Mouse (Mus musculus) B cell, adult 2 months (primary cell): ENCODE results near the gene Dysf.

Experiments used
- DNase-seq, 2 experiments: peaks; one replicate each; pipeline ENCODE4 v3.0.0; 2022

The Dysf gene

DNA sequence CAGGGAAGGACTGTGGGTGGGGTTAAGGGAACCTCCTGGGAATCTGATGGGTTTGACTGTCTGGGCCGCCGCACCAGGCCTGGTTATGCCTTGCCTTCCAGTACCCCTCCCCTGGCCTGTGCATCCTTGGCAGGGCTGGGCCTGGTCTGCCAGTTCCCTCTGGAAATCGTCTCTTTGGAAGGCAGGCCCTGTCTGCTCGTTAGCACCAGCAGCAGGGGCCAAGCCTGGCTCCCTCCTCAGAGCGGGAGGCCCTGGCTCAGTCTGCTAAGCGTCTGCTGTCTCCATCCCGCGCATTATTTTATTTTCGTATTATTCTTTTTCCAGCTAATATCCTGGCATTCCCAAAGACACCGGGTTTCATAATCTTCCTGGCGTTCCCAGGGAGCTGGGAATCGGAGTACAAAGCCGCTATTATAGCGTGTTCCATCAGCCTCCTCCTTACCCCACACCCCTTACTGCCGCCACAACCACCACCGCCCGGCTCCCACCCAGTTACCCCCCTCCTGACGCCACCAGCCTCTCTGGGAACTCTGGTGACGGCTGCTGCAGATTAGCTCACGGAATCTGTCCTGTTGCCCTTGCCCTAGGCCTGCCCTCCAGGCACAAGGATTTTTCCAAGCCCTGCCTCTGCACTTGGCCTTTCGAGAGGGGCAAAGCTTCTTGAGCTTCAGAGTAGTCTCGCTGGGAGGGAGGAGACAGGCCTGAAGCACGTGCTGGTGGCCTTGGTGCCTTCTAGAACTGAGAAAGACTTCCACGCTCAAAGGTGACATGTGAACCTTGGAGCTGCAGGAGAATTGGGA, 111.5 kb downstream of the Dysf start:
- no peak for DNase-seq

- no peak for DNase-seq
Measured at GRCm38 (mm10) chr6:84124609-84125008, 116.2 kb downstream of the Dysf start.

DNA sequence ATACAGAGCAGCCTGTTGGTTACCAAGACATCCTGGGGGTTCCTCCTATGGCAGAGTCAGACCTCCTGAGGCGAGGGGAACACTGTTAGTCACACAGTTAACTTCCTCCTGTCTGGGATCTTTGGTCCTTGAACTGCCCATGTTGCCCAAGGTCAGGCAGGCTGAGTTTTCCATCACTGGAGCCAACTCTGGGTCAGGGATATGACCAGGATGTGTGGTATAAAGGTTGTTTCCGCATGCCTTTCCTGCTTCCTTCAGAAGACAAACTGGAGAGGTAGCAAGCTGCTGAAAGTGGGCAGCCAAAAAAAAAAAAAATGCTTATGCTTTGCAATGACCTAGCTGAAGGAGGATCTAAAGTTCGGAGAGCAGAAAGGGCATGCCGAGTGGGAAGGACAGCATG, 116.7 kb downstream of the Dysf start:
- DNase-seq: no peak

GRCm38 (mm10) chr6:84128229-84128628, 119.8 kb downstream of the Dysf start:
- DNase-seq: no peak

DNA sequence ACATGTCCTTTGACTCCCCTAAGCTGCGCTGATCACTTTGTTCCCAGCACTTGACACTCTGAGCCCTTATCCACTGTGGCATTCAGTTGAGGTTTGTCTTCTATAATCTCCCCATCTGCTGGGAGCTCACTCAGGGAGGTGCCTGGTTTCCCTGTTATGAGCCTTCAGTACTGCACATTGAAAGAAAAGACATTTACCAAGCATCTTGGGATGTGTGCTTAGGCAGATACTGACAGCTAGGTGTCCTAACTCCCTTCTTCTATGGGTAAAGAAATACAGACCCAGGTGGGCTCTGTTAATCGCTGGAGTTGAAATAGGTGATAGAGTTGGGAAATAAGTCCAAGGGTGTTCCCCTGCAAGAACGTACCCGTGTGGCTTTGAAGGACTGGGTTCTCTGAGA, 122.5 kb downstream of the Dysf start:
- DNase-seq: no peak

- DNase-seq: no peak
Measured at GRCm38 (mm10) chr6:84131539-84131938, 123.1 kb downstream of the Dysf start.

DNA sequence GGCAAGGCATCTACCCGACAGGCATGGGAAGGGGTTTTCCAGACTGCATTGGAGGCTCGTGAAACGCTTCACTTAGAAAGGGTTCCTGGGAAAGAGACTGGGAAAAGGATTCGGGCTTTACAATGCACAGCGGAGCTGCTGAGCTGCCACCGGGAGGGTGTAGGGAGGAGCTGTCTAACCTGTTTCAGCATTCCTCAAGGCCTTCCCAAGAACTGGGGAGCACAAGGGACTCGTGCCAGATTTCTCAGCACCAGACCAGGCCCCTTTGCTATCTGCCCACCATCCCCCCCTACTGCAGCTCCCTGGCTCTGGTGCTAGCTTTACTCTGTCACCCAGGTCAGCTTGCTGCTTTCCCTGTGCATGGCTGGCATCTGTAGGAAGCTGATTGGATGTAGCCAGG, 124.7 kb downstream of the Dysf start:
- DNase-seq: no peak

GRCm38 (mm10) chr6:84133996-84134721, 125.8 kb downstream of the Dysf start:
- no peak for DNase-seq

DNA sequence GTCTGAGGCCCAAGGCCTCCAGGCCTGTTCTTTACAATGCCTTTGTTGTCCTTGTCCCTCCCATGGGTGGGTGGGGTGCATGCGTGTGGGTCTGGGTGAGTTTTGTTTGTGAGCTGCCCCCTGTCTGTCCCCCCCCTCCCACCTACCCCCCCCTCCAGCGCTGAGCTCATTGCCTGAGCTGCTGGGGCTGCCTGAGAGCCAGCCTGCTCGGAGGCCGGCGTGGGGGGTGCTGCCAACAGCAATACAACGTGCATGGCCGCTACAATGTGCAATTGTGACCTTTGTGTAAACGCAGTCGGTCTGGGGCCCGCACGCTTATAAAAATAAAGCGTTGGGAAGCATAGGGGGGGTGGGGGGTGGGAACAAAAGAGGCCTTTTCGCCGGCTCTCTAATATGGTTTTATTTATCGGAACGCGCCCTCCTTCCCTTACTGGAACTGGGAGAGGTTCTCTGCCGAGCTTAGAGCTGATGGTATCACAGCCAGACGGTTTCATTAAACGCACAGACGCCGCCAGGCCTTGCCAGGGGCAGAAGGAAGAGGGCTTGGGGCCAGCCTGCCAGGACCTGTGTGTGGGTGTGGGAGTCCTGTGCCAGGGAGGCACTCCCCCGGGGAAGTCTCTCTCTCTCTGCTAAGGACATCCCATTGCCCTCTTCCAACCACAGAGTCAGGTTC, 126.5 kb downstream of the Dysf start:
- no peak for DNase-seq

- DNase-seq: no peak
Measured at GRCm38 (mm10) chr6:84135709-84136108, 127.3 kb downstream of the Dysf start.

- DNase-seq: no peak
Measured at GRCm38 (mm10) chr6:84136345-84136744, 128.0 kb downstream of the Dysf start.

DNA sequence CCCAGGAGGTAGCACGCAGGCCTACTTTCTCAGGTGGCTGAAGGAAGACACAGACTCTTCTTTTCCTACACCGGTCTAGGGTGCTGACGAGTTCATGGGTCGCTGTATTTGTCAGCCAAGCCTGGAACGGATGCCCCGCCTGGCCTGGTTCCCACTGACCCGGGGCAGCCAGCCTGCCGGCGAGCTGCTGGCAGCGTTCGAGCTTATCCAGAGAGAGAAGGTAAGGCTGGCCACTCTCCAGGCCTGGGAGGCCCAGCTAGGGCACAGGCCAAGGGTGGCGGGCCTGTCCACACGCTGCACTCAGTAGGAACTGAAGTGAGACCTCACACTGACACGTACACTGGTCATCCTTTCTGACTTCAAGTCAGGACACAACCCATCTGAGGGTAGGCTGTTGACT, 131.5 kb downstream of the Dysf start:
- no peak for DNase-seq

DNA sequence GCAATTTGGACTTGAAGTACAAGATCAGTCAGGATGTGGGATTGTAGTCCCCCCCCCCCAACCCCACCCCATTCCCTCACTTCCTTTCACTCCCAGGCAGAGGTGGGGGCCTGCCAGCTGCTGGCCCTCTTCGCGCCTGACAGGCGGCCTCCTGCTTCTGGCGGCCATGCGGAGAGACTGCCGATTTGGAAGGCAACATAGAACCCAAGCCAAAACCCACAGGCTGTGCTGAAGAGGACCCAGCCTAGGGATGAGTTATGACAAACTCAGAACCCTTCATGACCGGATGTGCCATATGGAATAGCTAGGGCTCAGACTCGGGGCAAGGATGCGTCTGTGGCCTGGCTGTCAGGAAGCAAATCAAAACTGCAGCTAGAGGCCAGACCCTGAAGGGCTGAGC, 134.1 kb downstream of the Dysf start:
- no peak for DNase-seq

DNA sequence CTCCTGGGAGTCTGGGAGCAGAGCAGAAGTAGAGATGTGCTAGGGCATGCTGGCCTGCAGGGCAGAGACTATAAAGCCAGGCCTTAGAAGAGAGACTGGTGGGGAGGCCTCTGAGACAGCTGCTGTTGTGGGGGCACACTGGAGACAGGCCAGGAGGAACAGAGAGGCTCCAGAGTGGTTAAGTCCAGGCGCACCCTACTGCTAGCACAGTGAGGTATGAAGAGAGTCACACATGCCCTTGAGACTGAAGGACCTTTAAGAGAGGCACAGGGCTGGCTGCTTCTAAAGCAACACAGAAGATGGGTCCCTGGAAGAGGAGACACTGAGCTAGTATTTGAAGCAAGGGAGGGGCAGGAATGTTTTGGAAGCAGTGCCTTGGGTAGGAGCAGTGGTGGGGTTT, 134.9 kb downstream of the Dysf start:
- DNase-seq: no peak

- DNase-seq: no peak
Measured at GRCm38 (mm10) chr6:84144393-84144792, 136.0 kb downstream of the Dysf start.

DNA sequence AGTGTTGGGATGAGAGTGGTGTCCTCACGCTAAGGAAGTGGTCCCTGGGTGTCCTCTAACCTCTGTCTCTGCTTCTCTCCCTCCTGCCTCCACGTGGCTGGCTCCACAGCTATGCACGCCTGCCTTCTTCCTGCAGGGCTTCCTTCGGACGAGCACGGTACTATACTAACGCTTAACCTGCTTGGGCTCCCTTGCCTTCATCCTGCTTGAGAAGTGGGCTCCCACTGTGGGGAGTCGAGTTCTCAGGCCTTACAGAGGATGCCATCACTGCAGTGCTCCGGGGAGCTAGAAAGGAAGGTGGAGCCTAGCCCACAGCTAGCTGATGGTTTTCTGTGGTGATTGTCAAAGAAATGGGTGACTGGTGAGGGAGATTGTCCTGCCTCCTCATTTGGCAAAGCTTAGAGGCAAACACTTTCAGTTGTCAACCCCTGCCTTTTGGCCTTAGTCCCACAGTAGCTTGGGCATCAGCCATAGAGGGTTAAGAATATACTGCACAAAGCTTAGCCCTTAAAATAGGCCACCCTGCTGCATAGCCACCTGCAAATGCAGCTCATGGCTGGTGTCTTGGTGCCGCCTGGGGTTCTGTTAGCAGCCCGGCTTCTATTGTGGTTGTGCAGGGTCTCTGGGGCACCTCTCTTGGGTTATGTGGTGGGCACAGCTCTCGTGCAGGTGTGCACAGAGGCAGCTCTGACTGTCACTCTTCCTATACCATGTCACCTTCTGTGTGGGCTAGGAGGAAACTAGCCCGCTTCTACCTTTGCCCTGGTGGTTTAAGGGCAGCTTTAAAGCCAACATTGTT, 139.0 kb downstream of the Dysf start:
- no peak for DNase-seq

- no peak for DNase-seq
Measured at GRCm38 (mm10) chr6:84148470-84148869, 140.1 kb downstream of the Dysf start.

DNA sequence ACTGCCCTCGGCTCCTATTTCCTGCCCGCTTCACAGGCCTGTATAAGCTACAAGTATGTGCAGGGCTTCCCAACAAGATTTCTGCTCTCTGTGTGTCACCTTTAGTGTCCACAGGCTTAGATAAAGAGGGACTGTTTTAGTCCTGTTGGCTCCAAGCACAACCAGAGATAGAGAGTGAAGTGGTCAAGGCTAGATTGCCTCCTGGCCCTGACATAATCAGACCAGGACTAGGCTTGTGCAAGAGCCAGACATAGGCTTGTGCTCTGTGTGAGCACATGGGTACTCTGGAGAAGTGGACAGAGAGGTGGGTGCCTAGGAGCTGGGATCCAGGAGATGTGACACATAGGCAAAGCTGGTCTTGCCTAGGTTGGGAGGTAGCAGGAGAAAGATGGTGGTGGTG, 146.1 kb downstream of the Dysf start:
- no peak for DNase-seq

GRCm38 (mm10) chr6:84155765-84156164, 147.4 kb downstream of the Dysf start:
- DNase-seq: no peak

GRCm38 (mm10) chr6:84156481-84157025, 148.2 kb downstream of the Dysf start:
- no peak for DNase-seq

GRCm38 (mm10) chr6:84159046-84159445, 150.7 kb downstream of the Dysf start:
- DNase-seq: no peak

DNA sequence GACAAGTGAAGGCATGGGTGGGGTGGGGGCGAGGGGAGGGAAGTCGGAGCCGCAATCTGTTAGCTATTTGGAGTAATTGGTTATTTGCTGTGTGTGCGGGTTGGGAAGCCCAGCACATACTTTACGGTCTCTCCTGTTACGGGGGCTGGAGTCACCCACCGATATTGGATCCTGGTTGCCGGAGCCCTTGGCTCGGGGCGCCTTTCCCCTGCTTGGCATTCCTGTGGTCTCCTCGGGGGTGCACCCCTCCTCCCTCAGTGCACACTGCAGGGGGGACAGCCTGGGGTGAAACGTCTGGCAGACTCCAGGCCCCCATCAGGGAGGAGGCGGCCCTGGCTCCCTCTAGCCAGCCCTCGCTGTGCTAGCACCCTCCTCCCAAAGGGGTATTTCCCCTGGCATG, 159.2 kb downstream of the Dysf start:
- DNase-seq: no peak

- no peak for DNase-seq
Measured at GRCm38 (mm10) chr6:84168571-84168970, 160.2 kb downstream of the Dysf start.
